Mouse (Mus musculus) spleen, adult 2 months (tissue): ENCODE measurements at regions not wholly inside any gene's neighbourhood (a gene's known extent, or its start where the extent isn't known, plus 50 kb on each side); places are given as distances from the start of the nearest gene placed in this dataset.

ENCODE experiments used
- CTCF ChIP-seq: fragments of 200-500 bp; IDR thresholded peaks from 2 replicates; pipeline ENCODE4 v1.5.1; 2011; ENCODE audit warnings: mild to moderate bottlenecking, inconsistent platforms; ENCODE audit not compliant: insufficient read depth, insufficient read length, insufficient replicate concordance; ENCODE audit errors: extremely low read depth
- POLR2A ChIP-seq: fragments of 200-500 bp; IDR thresholded peaks from 2 replicates; pipeline ENCODE4 v1.6.1; 2011; ENCODE audit warnings: low read depth, low read length, inconsistent platforms

GRCm38 (mm10) chr12:16237498-16237897, 373.3 kb downstream of the Lpin1 start:
- TF ChIP-seq CTCF, result no peak
- TF ChIP-seq POLR2A, result no peak
